Mouse (Mus musculus) embryonic facial prominence, embryonic 12.5 days (tissue): ENCODE data around the gene Vmn1r85. TPM values are rescaled to one million over a fixed set of nuclear protein-coding genes. Genes with fewer than 3 reads are reported as not detected.
A peak's percentile ranks its signal among the peaks of the same experiment; 100 is the strongest.
"Not testable (repeated sequence)": the region's sequence is repeated elsewhere in the genome, so short reads cannot be mapped to it uniquely, and the experiment has no call there.

Experiments used
- ATAC-seq: fragments of 200-750 bp; cut with Nextera tagmentation; 2 replicates; pipeline ENCODE4 v1.8.0; 2017; ENCODE audit not compliant: insufficient number of reproducible peaks, insufficient read depth, low FRiP score, low TSS enrichment
- H3K27ac ChIP-seq: fragments of 300-500 bp; sonication (generic); 2 replicates; pipeline ENCODE4 v1.5.1; 2016; ENCODE audit warnings: mild to moderate bottlenecking
- H3K27me3 ChIP-seq: fragments of 300-500 bp; sonication (generic); 2 replicates; pipeline ENCODE4 v1.6.1; 2016; ENCODE audit warnings: mild to moderate bottlenecking, moderate library complexity
- H3K36me3 ChIP-seq: fragments of 300-500 bp; sonication (generic); 2 replicates; pipeline ENCODE4 v1.6.1; 2016; ENCODE audit warnings: mild to moderate bottlenecking
- H3K4me1 ChIP-seq: fragments of 300-500 bp; sonication (generic); 2 replicates; pipeline ENCODE4 v1.6.1; 2016
- H3K4me2 ChIP-seq: fragments of 300-500 bp; sonication (generic); replicated peaks from 2 replicates; pipeline ENCODE4 v1.6.1; 2016; ENCODE audit warnings: mild to moderate bottlenecking, moderate library complexity
- H3K4me3 ChIP-seq: fragments of 300-500 bp; sonication (generic); 2 replicates; pipeline ENCODE4 v1.5.1; 2016; ENCODE audit warnings: mild to moderate bottlenecking
- H3K9ac ChIP-seq: fragments of 300-500 bp; sonication (generic); 2 replicates; pipeline ENCODE4 v1.6.1; 2016; ENCODE audit warnings: mild to moderate bottlenecking, moderate library complexity
- H3K9me3 ChIP-seq: fragments of 300-500 bp; sonication (generic); 2 replicates; pipeline ENCODE4 v1.6.1; 2016; ENCODE audit warnings: mild to moderate bottlenecking, moderate library complexity
- WGBS: fragments of 180-500 bp; shearing (Covaris S2); methylation state at CpG from one replicate; pipeline ENCODE4 v1.1.7; 2016; 5-methylcytosine and 5-hydroxymethylcytosine counted together
- polyA plus RNA-seq: library from polyadenylated mRNA; unstranded; fragments of >200 nt; fragmentation: Nextera tagmentation; extraction: Ambion mirVana; gene quantifications from 2 replicates; pipeline ENCODE4 v1.2.1, GENCODE M21; 2016

The Vmn1r85 gene
- not detected in 2 replicates for polyA plus RNA-seq

DNA sequence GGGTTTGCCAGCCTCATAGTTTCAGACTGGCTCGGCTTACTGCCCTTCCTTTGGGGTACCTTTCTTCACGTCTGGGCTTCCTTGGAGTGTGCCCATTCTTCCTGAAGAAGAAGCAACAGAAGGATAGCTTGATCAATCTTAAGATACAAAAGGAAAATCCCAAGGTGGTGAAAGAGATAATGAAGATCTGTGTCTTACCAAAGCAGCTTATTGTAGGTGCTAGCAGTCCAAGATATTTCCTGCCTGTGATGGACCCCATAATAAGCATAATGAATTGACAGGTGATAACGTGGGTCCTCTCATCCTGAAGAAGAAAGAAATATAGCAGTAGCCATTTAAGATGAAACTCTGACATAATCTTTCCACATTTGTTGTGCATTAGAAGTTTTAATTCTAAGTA is at the start of gene Vmn1r85:
Vmn1r85 (minus strand) TSS at position 101 of the 400 bp plus-strand sequence.
- WGBS = 54% methylated on average over 3 of the region's 3 CpGs
- no peak within 1 kb of the TSS for H3K4me3 ChIP-seq
- no peak within 1 kb of the TSS for H3K4me2 ChIP-seq
- H3K36me3 ChIP-seq = no peaks in the 10 kb centered on the region
- H3K27me3 ChIP-seq = no peaks in the 10 kb centered on the region
- no peak for ATAC-seq
- no peak within 1 kb of the TSS for H3K9ac ChIP-seq
- H3K9me3 ChIP-seq = no peaks in the 10 kb centered on the region
- no peak within 1 kb of the TSS for H3K27ac ChIP-seq
- no peaks in the 10 kb centered on the region for H3K4me1 ChIP-seq

DNA sequence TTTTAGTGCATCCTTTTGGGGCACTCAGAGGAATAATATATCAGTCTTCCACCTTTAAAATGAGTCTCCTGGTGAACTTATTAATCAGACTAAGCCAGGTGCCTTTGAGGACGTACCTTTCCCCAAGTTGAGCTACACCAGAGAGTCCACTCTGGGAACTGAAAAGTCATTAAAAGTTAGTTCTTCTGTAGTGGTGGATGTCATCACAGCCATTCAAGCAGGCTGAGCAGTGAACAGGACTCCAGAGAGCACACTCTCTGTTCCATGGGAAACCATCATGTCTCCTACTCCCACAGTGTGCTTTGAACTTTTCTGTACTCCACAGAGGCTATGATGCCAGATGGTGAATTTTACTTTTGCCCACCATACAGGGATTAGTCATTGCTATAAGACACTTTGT is 45.1 kb upstream of the Vmn1r85 start, which contains the start of gene Vmn1r87:
Vmn1r87 (minus strand) TSS at position 101 of the 400 bp plus-strand sequence.
- Histone ChIP-seq H3K4me1 (no peaks in the 10 kb centered on the region), H3K36me3 (no peaks in the 10 kb centered on the region), H3K27ac (no peak within 1 kb of the TSS), H3K9ac (no peak within 1 kb of the TSS), H3K9me3 (no peaks in the 10 kb centered on the region), H3K4me2 (no peak within 1 kb of the TSS), H3K27me3 (no peaks in the 10 kb centered on the region), H3K4me3 (no peak within 1 kb of the TSS)
- no peak for ATAC-seq
- WGBS = 86% methylated on average over 1 of the region's 1 CpGs

DNA sequence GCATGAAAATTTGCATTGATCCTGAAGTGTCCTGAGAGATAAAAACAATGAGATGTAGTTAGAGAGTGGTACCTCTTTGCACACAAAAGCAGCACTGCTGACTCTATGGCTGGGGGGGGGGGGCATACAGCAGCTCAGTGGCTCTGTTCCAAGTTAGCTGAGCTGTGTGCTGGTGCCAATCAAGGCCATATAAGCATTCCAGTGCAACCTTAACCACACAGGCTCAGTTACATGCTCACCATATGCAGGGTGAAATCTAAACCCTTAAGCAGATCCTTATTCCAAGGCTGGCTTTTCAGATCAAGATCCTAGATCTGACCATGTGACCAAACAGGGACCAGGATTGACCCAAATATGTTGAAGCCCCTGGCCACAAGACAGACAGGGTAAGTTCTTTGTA is 42.4 kb upstream of the Vmn1r85 start:
- Histone ChIP-seq H3K27me3 (no peaks in the 10 kb centered on the region), H3K9ac (no peak overlapping the region), H3K27ac (no peak overlapping the region), H3K4me3 (no peak overlapping the region), H3K36me3 (no peaks in the 10 kb centered on the region), H3K9me3 (no peaks in the 10 kb centered on the region), H3K4me2 (no peak overlapping the region), H3K4me1 (no peaks in the 10 kb centered on the region)
- peak; percentile 80 for ATAC-seq

GRCm38 (mm10) chr7:13131856-13132255 is 36.9 kb upstream of the Vmn1r85 start:
- Histone ChIP-seq H3K27ac (no peak overlapping the region), H3K4me3 (no peak overlapping the region), H3K27me3 (no peaks in the 10 kb centered on the region), H3K4me2 (no peak overlapping the region), H3K9me3 (no peaks in the 10 kb centered on the region), H3K4me1 (no peaks in the 10 kb centered on the region), H3K36me3 (no peaks in the 10 kb centered on the region), H3K9ac (no peak overlapping the region)
- 83% methylated on average over 2 of the region's 2 CpGs for WGBS
- ATAC-seq = no peak

- H3K36me3 ChIP-seq, H3K9ac ChIP-seq, H3K27me3 ChIP-seq, H3K9me3 ChIP-seq, H3K27ac ChIP-seq, H3K4me1 ChIP-seq: not testable (repeated sequence)
- Histone ChIP-seq H3K4me3 (peak overlapping the region; percentile 17; the same call in 1 of the 2 replicates), H3K4me2 (peak overlapping the region; percentile 43)
- 3% methylated on average over 20 of the region's 34 CpGs for WGBS
- peak; percentile 82 for ATAC-seq
Observed at GRCm38 (mm10) chr7:13123554-13124153, 28.7 kb upstream of the Vmn1r85 start.

- no peak within 1 kb of the TSS for H3K4me2 ChIP-seq
- H3K4me3 ChIP-seq = no peak within 1 kb of the TSS
- no peaks in the 10 kb centered on the region for H3K27me3 ChIP-seq
- ATAC-seq = no peak
- H3K9ac ChIP-seq = no peak within 1 kb of the TSS
- no peaks in the 10 kb centered on the region for H3K4me1 ChIP-seq
- no peaks in the 10 kb centered on the region for H3K9me3 ChIP-seq
- no peak within 1 kb of the TSS for H3K27ac ChIP-seq
- H3K36me3 ChIP-seq = no peaks in the 10 kb centered on the region
Observed at GRCm38 (mm10) chr7:13119817-13120216, 24.8 kb upstream of the Vmn1r85 start, which contains the start of gene Vmn1r86. Vmn1r86 (minus strand) TSS chr7:13119917.

- no peak overlapping the region for H3K4me2 ChIP-seq
- WGBS = 56% methylated on average over 5 of the region's 5 CpGs
- no peak overlapping the region for H3K27ac ChIP-seq
Observed at GRCm38 (mm10) chr7:13072293-13072692, 22.7 kb downstream of the Vmn1r85 start.

GRCm38 (mm10) chr7:13063399-13063798 is 31.6 kb downstream of the Vmn1r85 start:
- 46% methylated on average over 2 of the region's 2 CpGs for WGBS
- H3K4me2 ChIP-seq, H3K9ac ChIP-seq, H3K36me3 ChIP-seq, H3K4me1 ChIP-seq, H3K4me3 ChIP-seq, H3K27me3 ChIP-seq, H3K9me3 ChIP-seq, ATAC-seq, H3K27ac ChIP-seq: not testable (repeated sequence)

More at GRCm38 (mm10) chr7:13072293-13072692, 22.7 kb downstream of the Vmn1r85 start:
- ATAC-seq = 0 out of 2 replicates have a peak, but pooled peaks have one; percentile 41
- Histone ChIP-seq H3K4me3 (no peak overlapping the region), H3K27me3 (no peaks in the 10 kb centered on the region), H3K4me1 (no peaks in the 10 kb centered on the region), H3K9ac (no peak overlapping the region), H3K9me3 (no peaks in the 10 kb centered on the region), H3K36me3 (no peaks in the 10 kb centered on the region)

GRCm38 (mm10) chr7:13059536-13059935 is 35.4 kb downstream of the Vmn1r85 start:
- Histone ChIP-seq H3K27me3 (no peaks in the 10 kb centered on the region), H3K4me3 (no peak overlapping the region), H3K4me1 (no peaks in the 10 kb centered on the region), H3K36me3 (no peaks in the 10 kb centered on the region), H3K27ac (no peak overlapping the region), H3K9me3 (no peaks in the 10 kb centered on the region), H3K9ac (no peak overlapping the region), H3K4me2 (no peak overlapping the region)
- WGBS = 91% methylated on average over 9 of the region's 9 CpGs
- ATAC-seq = no peak

- Histone ChIP-seq H3K4me2 (no peak overlapping the region), H3K27me3 (no peaks in the 10 kb centered on the region), H3K9ac (no peak overlapping the region), H3K4me1 (0 out of 2 replicates have a peak, but pooled peaks cover 5% of the 10 kb centered on the region), H3K4me3 (no peak overlapping the region), H3K9me3 (no peaks in the 10 kb centered on the region), H3K27ac (no peak overlapping the region), H3K36me3 (no peaks in the 10 kb centered on the region)
- 58% methylated on average over 8 of the region's 8 CpGs for WGBS
- no peak for ATAC-seq
Observed at GRCm38 (mm10) chr7:13056913-13057700, 37.9 kb downstream of the Vmn1r85 start.

- Histone ChIP-seq H3K27ac (peak within 1 kb of the TSS; percentile 84), H3K27me3 (no peaks in the 10 kb centered on the region), H3K9me3 (no peaks in the 10 kb centered on the region), H3K4me3 (peak within 1 kb of the TSS; percentile 61), H3K4me2 (peak within 1 kb of the TSS; percentile 61), H3K36me3 (no peaks in the 10 kb centered on the region), H3K4me1 (0 out of 2 replicates have a peak, but pooled peaks cover 5% of the 10 kb centered on the region), H3K9ac (peak within 1 kb of the TSS; percentile 55)
- peak; percentile 94 for ATAC-seq
- under 1% methylated on average over 41 of the region's 41 CpGs for WGBS
Observed at GRCm38 (mm10) chr7:13054287-13055010, 40.5 kb downstream of the Vmn1r85 start, which contains the start of gene Mzf1. Mzf1 (minus strand) TSS chr7:13054764.
